Mouse (Mus musculus): Measurements from ENCODE around the gene Nipsnap3a. TPM values are rescaled to one million over a fixed set of nuclear protein-coding genes. Genes with fewer than 3 reads are reported as not detected.

Gene Nipsnap3a
- total and polyA plus RNA-seq, 3 experiments: not detected

DNA sequence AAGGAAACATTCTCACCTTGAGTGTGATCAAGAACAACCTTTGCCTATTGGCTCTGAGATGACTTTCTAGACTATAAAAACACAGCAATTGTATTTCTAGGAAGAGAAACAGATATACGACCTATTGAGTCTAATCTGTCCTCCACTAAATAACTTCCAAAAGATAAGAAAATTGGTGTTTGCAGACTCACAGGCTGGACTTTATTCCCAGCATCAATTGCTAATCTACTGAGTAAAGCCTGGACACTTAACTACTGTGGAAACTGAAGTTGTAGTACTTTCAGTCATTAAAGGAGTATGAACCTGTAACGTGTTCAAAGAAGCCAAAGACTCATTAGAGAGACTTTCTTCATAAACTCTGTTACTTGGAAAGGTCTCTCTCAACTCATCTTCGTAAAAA lies 38.7 kb downstream of the Nipsnap3a start:
- Histone ChIP-seq H3K4me1 (ENCODE audit: control insufficient read depth in 1 of 2, insufficient read depth in 2 of 2, low read length in 2 of 2) (no peaks in the 10 kb centered on the region), H3K27me3 (ENCODE audit: control insufficient read depth in 1 of 2, insufficient read depth in 2 of 2, low read length in 2 of 2) (no peaks in the 10 kb centered on the region), H3K4me3 (ENCODE audit: control insufficient read depth in 1 of 2, insufficient read depth in 1 of 2, low read depth in 2 of 2, low read length in 2 of 2) (no peak overlapping the region), H3K36me3 (ENCODE audit: control insufficient read depth in 1 of 2, insufficient read depth in 2 of 2, low read length in 2 of 2) (no peaks in the 10 kb centered on the region), H3K9me3 (replicated peaks; ENCODE audit: insufficient read depth, low read length) (no peaks in the 10 kb centered on the region), H3K79me2 (ENCODE audit: control insufficient read depth, insufficient read depth, low read length, poor library complexity) (no peaks in the 10 kb centered on the region), H3K9ac (ENCODE audit: control insufficient read depth, low read depth, low read length, poor library complexity, severe bottlenecking) (no peak overlapping the region), H3K27ac (ENCODE audit: control insufficient read depth, low read depth, low read length) (no peak overlapping the region)
- no peak for DNase-seq (ENCODE audit: low read depth, low spot score)
- TF ChIP-seq TBP (IDR thresholded peaks at IDR 0.05; ENCODE audit: low read depth, low read length): no peak
- TF ChIP-seq MAX (IDR thresholded peaks at IDR 0.05; ENCODE audit: low read length): no peak
- no peak for TF ChIP-seq MAZ (IDR thresholded peaks at IDR 0.05; ENCODE audit: low read depth, low read length)
- TF ChIP-seq CHD2 (IDR thresholded peaks at IDR 0.05; ENCODE audit: low read length): no peak
- no peak for TF ChIP-seq HCFC1 (IDR thresholded peaks at IDR 0.05; ENCODE audit: low read depth, low read length)
- TF ChIP-seq ZNF384 (IDR thresholded peaks at IDR 0.05; ENCODE audit: low read depth, low read length): no peak
- no peak for TF ChIP-seq BHLHE40 (IDR thresholded peaks at IDR 0.05; ENCODE audit: borderline replicate concordance, low read depth, low read length)
- no peak for TF ChIP-seq ELF1 (IDR thresholded peaks at IDR 0.05; ENCODE audit: low read depth, low read length)
- no peak for TF ChIP-seq UBTF (IDR thresholded peaks at IDR 0.05; ENCODE audit: borderline replicate concordance, insufficient read depth, low read depth, low read length)
- no peak for TF ChIP-seq NELFE (IDR thresholded peaks at IDR 0.05; ENCODE audit: low read depth, low read length)
- no peak for TF ChIP-seq SIN3A (IDR thresholded peaks at IDR 0.05; ENCODE audit: low read length)
- TF ChIP-seq MYC (IDR thresholded peaks at IDR 0.05; ENCODE audit: low read depth, low read length): no peak
- TF ChIP-seq ZC3H11A (IDR thresholded peaks at IDR 0.05; ENCODE audit: low read depth, low read length): no peak
- TF ChIP-seq NRF1 (IDR thresholded peaks at IDR 0.05; ENCODE audit: insufficient read depth, low read depth, low read length, poor library complexity, severe bottlenecking): no peak
- no peak for TF ChIP-seq TAL1 (IDR thresholded peaks at IDR 0.05; ENCODE audit: low read length)
- no peak for TF ChIP-seq MEF2A (IDR thresholded peaks at IDR 0.05; ENCODE audit: extremely low read depth, insufficient replicate concordance, low read depth, low read length, poor library complexity, severe bottlenecking)
- TF ChIP-seq CTCF (IDR thresholded peaks at IDR 0.05 in 2 of 3, conservative IDR thresholded peaks at IDR 0.05 in 1 of 3; ENCODE audit: control insufficient read depth in 1 of 3, insufficient read depth in 1 of 3, low read depth in 2 of 3, low read length in 3 of 3, poor library complexity in 1 of 3, severe bottlenecking in 1 of 3): no peak
- no peak for TF ChIP-seq RCOR1 (IDR thresholded peaks at IDR 0.05; ENCODE audit: low read depth, low read length)
- TF ChIP-seq RAD21 (IDR thresholded peaks at IDR 0.05; ENCODE audit: low read depth, low read length): no peak
- no peak for TF ChIP-seq MXI1 (IDR thresholded peaks at IDR 0.05; ENCODE audit: low read depth, low read length)

DNA sequence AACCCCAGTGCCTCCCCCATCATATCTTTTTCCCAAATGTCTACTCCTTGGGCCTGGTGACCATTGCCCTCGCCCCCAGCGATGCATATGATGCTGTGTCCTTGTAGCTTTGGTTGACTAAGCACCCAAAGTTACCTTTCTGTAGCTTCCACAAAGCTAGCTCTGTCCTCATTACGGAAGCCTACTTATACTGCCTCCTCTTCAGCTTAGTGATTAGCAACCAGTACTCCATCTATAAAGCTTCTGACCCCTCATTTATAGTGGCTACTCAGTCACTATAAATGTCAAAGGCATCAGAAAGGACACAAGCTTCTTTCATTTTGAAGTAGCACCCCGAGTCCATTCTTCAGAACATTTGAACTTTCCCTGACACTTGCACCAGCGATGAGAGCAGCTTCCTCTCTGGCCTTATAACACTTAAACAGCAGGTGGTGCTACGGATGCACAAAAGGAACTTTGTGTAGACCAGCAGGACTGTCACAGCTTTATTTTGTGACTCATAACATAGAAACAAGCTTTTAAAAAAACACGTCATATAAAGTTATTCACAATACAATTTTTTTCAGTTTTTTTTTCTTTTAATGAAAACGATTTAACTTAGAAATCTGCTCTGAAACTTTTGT lies 41.4 kb downstream of the Nipsnap3a start:
- no peaks in the 10 kb centered on the region for H3K79me2 ChIP-seq (ENCODE audit: control insufficient read depth, insufficient read depth, low read length, poor library complexity)
- DNase-seq (ENCODE audit: low read depth, low spot score): peak; percentile 37
- H3K9me3 ChIP-seq (replicated peaks; ENCODE audit: insufficient read depth, low read length): no peaks in the 10 kb centered on the region

More for the DNA sequence above, 41.4 kb downstream of the Nipsnap3a start:
- no peaks in the 10 kb centered on the region for H3K36me3 ChIP-seq (ENCODE audit: control insufficient read depth in 1 of 2, insufficient read depth in 2 of 2, low read length in 2 of 2)
- H3K4me3 ChIP-seq (ENCODE audit: control insufficient read depth in 1 of 2, insufficient read depth in 1 of 2, low read depth in 2 of 2, low read length in 2 of 2): no peak overlapping the region
- H3K27me3 ChIP-seq (ENCODE audit: control insufficient read depth in 1 of 2, insufficient read depth in 2 of 2, low read length in 2 of 2): no peaks in the 10 kb centered on the region
- no peaks in the 10 kb centered on the region for H3K4me1 ChIP-seq (ENCODE audit: control insufficient read depth in 1 of 2, insufficient read depth in 2 of 2, low read length in 2 of 2)
- no peak for TF ChIP-seq TAL1 (IDR thresholded peaks at IDR 0.05; ENCODE audit: low read length)
- no peak for TF ChIP-seq MAFK (IDR thresholded peaks at IDR 0.05; ENCODE audit: borderline replicate concordance, low read depth, low read length)
- peak; percentile 12; the same call in 1 of the 2 replicates for TF ChIP-seq ZC3H11A (IDR thresholded peaks at IDR 0.05; ENCODE audit: low read depth, low read length)
- TF ChIP-seq GATA1 (IDR thresholded peaks at IDR 0.05; ENCODE audit: low read depth, low read length): no peak
- TF ChIP-seq SMC3 (IDR thresholded peaks at IDR 0.05; ENCODE audit: low read depth, low read length): peak; percentile 63
- TF ChIP-seq CTCF (IDR thresholded peaks at IDR 0.05 in 2 of 3, conservative IDR thresholded peaks at IDR 0.05 in 1 of 3; ENCODE audit: control insufficient read depth in 1 of 3, insufficient read depth in 1 of 3, low read depth in 2 of 3, low read length in 3 of 3, poor library complexity in 1 of 3, severe bottlenecking in 1 of 3): peak; percentile 5 to 50 (median 18); a peak in 3 of 6 replicates
- TF ChIP-seq RAD21 (IDR thresholded peaks at IDR 0.05; ENCODE audit: low read depth, low read length): peak; percentile 66
- H3K9ac ChIP-seq (ENCODE audit: control insufficient read depth, low read depth, low read length, poor library complexity, severe bottlenecking): no peak overlapping the region
- H3K27ac ChIP-seq (ENCODE audit: control insufficient read depth, low read depth, low read length): no peak overlapping the region
